Mouse (Mus musculus) left cerebral cortex, adult 6 months (tissue): ENCODE data around the gene Gm28035. TPM values are rescaled to one million over a fixed set of nuclear protein-coding genes. Genes with fewer than 3 reads are reported as not detected.

Experiments used
- long read RNA-seq, 2 experiments: library from polyadenylated mRNA; unstranded; transcript quantifications; one replicate each; pipeline ENCODE4 v2.0.0; 2019 to 2020
- polyA plus RNA-seq: library from polyadenylated mRNA; unstranded; fragments of <200 nt; fragmentation: Nextera tagmentation; gene quantifications from 2 replicates; pipeline ENCODE4 v1.2.3, GENCODE M21; 2021

Gm28035 gene
- 0.04 and 0.09 TPM in 2 replicates for polyA plus RNA-seq
- long read RNA-seq, experiment 1, partial matches to known transcripts, result 3 of 6 reads
- long read RNA-seq, experiment 1, other reads (novel, unspliced or antisense), result 3 of 6 reads
- long read RNA-seq, experiment 2, partial matches to known transcripts, result 0 of 95 reads
- long read RNA-seq, experiment 2, other reads (novel, unspliced or antisense), result 95 of 95 reads

GRCm38 (mm10) chr2:30240267-30240666 lies at the start of gene Gm28035:
Gene Gm28035, plus strand, starts transcription at chr2:30240567.

DNA sequence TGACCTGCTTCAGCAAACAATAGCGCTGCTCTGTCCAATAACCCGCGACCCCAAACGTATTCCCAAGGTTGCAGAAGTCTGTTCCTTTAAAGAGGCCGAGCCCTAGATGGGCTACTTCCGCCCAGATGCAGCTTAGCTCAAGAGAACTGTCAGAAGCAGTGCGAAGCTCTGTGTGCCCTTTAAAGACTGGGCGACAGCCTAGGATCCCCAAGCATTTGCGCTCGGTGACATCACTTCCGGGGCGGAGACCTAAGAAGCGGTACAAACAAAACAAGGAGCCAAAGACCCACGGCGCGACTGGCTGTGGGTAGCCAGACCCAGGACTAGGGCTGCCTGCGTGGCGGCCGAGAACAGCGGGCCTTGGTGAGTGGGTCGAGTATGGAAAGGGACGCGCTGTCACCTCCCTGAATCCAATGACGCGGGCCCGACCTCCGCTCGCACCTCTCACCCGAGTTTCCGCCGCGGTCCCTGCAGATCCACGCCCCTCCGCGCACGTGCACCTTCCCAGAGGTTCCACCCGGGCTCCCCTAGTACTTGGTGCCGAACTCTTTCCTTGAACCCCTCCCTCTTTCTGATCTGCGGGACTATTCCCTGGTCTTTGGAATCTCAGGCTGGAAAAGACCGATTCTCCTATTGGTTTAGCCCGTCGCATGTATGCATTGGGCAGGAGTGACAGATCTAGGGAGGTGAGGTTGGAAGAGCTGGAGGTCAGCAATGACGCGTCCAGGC lies 34.6 kb upstream of the Gm28035 start, which contains the start of gene Kyat1:
Gene Kyat1 (minus strand): TSS at position 219 of the 729 bp plus-strand sequence.

DNA sequence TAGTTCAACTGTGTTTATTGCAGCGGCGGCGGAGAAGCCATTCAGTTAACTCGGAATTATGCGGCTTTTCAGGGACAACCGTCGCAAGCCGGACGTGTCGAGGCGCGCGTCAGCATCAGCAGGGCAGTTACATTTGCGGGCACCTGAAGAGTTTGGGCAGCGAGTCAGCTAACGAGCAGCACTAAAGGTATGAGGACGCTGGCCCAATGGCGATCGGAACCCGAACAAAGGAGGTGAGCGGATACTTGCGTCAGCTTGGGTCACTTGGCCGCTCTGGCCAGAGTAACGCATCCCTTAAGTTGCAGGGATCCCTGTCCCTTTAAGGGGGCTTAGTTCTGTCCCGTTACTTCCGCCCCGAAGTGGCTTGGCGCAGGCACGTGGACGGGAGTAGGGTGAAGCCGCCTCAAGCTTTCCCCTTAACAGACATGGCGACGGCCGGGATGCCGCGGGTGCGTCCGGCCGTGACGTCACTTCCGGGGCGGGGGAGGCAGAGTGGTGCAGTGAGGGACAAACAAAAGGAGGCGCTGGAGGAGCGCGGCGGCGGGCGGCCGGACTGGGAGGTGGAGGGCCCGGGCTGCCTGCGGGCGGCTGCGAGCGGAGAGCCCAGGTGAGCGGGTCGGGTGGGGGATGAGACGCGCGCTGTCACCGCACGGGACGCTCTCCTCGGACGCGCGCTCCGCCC lies 3.0 kb upstream of the Gm28035 start, which contains the start of gene Lrrc8a:
Gene Lrrc8a (plus strand): TSS at position 517 of the 682 bp plus-strand sequence.

DNA sequence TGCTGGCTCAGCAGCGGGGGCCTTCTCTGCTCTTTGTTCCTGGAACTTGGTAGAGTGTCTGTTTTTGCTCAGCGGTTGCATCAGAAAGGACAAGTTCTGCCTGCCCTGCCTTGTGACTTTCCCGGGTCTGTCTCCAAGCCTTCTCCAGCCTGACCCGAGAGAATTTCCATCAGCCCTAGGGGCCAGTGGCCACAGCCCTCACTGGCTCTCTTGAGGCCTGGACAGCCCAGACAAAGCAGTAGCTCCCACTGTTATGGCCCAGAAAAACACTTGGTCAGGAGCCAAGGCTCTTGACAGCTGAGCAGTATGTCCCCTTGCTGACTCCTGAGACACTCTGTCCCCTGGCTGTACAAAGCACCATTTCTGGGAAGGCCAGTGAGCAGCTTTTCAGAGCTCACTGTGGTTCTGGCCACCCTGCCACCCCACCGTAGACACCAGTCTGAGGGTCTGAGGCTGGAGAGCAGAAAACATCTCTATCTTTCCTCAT lies 25.4 kb downstream of the Gm28035 start, which contains the start of gene Phyhd1:
Gene Phyhd1 (plus strand): TSS at position 437 of the 487 bp plus-strand sequence.

DNA sequence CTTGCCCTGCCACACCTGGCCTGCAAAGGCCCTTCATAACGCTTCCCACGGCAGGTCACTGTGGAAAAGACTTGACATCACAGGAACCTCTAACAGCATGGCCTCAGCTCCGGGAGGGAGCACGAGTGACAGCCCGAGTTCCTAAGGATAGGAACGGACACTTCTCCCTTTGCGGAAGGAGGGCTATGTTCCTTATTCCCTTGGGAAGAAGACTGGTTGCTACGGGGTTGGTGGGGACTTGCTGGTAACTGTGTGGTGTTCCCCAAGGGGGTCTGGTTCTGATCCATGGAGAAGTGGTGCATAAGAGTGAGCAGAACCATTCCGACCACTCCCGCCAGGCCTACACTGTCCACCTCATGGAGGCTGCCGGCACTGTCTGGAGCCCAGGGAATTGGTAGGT lies 40.4 kb downstream of the Gm28035 start, which contains the start of gene Gm28038:
Gene Gm28038 (plus strand): TSS at position 301 of the 400 bp plus-strand sequence.

GRCm38 (mm10) chr2:30286192-30287026 lies 46.0 kb downstream of the Gm28035 start, which contains the start of the genes Dolk and Nup188:
Gene Dolk, minus strand, starts transcription at chr2:30286334.
Gene Nup188, plus strand, starts transcription at chr2:30286397.

Other genes starting within 250 kb of the Gm28035 start
- 38.6 and 50.8 TPM in 2 replicates for gene Wdr34, start 191.7 kb upstream of the Gm28035 start, polyA plus RNA-seq
- gene Set, start 183.2 kb upstream of the Gm28035 start, polyA plus RNA-seq, result 171 and 208 TPM in 2 replicates
- gene Pkn3, start 162.9 kb upstream of the Gm28035 start, polyA plus RNA-seq, result 0.41 and 0.72 TPM in 2 replicates
- 18.0 and 20.6 TPM in 2 replicates for gene Zdhhc12, start 146.9 kb upstream of the Gm28035 start, polyA plus RNA-seq
- 13.9 and 19.7 TPM in 2 replicates for gene Zer1, start 116.0 kb upstream of the Gm28035 start, polyA plus RNA-seq
- gene Tbc1d13, start 106.8 kb upstream of the Gm28035 start, polyA plus RNA-seq, result 18.8 and 21.8 TPM in 2 replicates
- 14.1 and 47.6 TPM in 2 replicates for gene Endog, start 69.1 kb upstream of the Gm28035 start, polyA plus RNA-seq
- 27.2 and 33.7 TPM in 2 replicates for gene Spout1, start 62.1 kb upstream of the Gm28035 start, polyA plus RNA-seq
- gene Kyat1, start 34.7 kb upstream of the Gm28035 start, polyA plus RNA-seq, result 6.5 and 7.9 TPM in 2 replicates
- 41.0 and 44.2 TPM in 2 replicates for gene Lrrc8a, start 2.9 kb upstream of the Gm28035 start, polyA plus RNA-seq
- gene Phyhd1, start 25.6 kb downstream of the Gm28035 start, polyA plus RNA-seq, result 10.2 and 14.2 TPM in 2 replicates
- not detected in 2 replicates for gene Gm28038, start 40.5 kb downstream of the Gm28035 start, polyA plus RNA-seq
- 26.3 and 30.3 TPM in 2 replicates for gene Dolk, start 45.8 kb downstream of the Gm28035 start, polyA plus RNA-seq
- gene Nup188, start 45.8 kb downstream of the Gm28035 start, polyA plus RNA-seq, result 6.7 and 8.8 TPM in 2 replicates
- 217 and 227 TPM in 2 replicates for gene Sh3glb2, start 118.8 kb downstream of the Gm28035 start, polyA plus RNA-seq
- 26.9 and 27.7 TPM in 2 replicates for gene Miga2, start 123.7 kb downstream of the Gm28035 start, polyA plus RNA-seq
- 17.6 and 18.3 TPM in 2 replicates for gene Dolpp1, start 151.7 kb downstream of the Gm28035 start, polyA plus RNA-seq
- 25.7 and 29.0 TPM in 2 replicates for gene Crat, start 175.2 kb downstream of the Gm28035 start, polyA plus RNA-seq
- 124 and 158 TPM in 2 replicates for gene Ptpa, start 175.5 kb downstream of the Gm28035 start, polyA plus RNA-seq
- gene Ier5l, start 233.7 kb downstream of the Gm28035 start, polyA plus RNA-seq, result 4.1 and 8.4 TPM in 2 replicates